Comparison of ENCODE assay signal across 8 mouse cellular contexts in the genomic region with DNA sequence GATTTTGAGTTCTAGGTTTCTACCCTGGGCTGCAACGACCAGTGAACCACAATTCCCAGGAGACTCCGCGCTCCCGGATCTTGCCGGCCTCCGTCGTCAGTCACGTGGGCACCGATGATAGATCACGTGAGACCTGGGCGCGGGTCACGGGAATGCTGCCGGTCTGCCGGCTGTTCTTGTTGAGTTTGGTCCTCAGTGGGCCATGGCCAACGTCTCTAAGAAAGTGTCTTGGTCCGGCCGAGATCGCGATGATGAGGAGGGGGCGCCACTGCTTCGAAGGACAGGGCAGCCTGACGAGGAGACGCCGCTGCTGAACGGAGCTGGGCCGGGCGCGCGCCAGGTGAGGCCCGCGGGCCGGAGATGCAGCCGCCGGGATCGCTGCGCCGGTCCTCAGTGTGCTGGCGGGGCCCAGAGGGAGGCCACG. TPM values are rescaled to one million over a fixed set of nuclear protein-coding genes. Genes with fewer than 3 reads are reported as not detected.
DNase-seq lines count a peak whose midpoint lies in the region; ATAC-seq and TF ChIP-seq lines count a peak whose summit lies in the region.

A gene (plus strand): TSS at position 117 of the 424 bp plus-strand sequence.

- ATAC-seq in activated CD4-positive, CD25-positive, alpha-beta regulatory T cell, adult 4 months = peak; percentile 90
- peak; percentile 87 for ATAC-seq in megakaryocyte progenitor cell, adult 5-6 weeks (replicated peaks; ENCODE audit: poor library complexity)

- DNase-seq in gastrocnemius, postnatal 10 days = peak; percentile 94
- peak; percentile 82 for DNase-seq in induced T-regulatory cell, adult 2 months (ENCODE audit: low read depth)
- DNase-seq in left cerebral cortex, adult 9 months (ENCODE audit: low spot score in 2 of 2) = peak; percentile 76 to 95
- peak; percentile 96 for DNase-seq in right cerebral cortex, postnatal 14 days
- peak; percentile 88 to 94 for DNase-seq in urinary bladder, postnatal 36 days (ENCODE audit: low spot score in 2 of 2)

- H3K4me3 ChIP-seq in cortical plate, adult 2 months (ENCODE audit: insufficient read depth, low read length) = peak within 1 kb of the TSS; percentile 70

- no peak within 1 kb of the TSS for H3K27ac ChIP-seq in cortical plate, adult 2 months (ENCODE audit: insufficient read depth, low read length)

- peak; percentile 72 for TF ChIP-seq POLR2A in cortical plate, adult 2 months (IDR thresholded peaks at IDR 0.05; ENCODE audit: extremely low read depth, insufficient read depth, low read length)

- H3K4me1 ChIP-seq in cortical plate, adult 2 months (ENCODE audit: control insufficient read depth, insufficient read depth, low read length) = peaks cover 4% of the 10 kb centered on the region

- no peak for TF ChIP-seq CTCF in cortical plate, adult 2 months (IDR thresholded peaks at IDR 0.05; ENCODE audit: extremely low read depth, insufficient read depth, low read length)

RNA-seq across cellular contexts. Expression of the gene that starts here (rescaled TPM):
- 10 to 100 TPM; 15.4 to 16.8 TPM for polyA plus RNA-seq in activated CD4-positive, CD25-positive, alpha-beta regulatory T cell, adult 4 months (2017; shearing (Covaris generic))
- polyA plus RNA-seq in cortical plate, adult 2 months (2012; rRNA removed) = 45.6 and 47.0 TPM in 2 replicates
- total RNA-seq in gastrocnemius, postnatal 10 days (2021) = 10 to 100 TPM; 14.0 to 20.0 TPM
- 7.3 and 7.8 TPM in 2 replicates for total RNA-seq in megakaryocyte progenitor cell, adult 5-6 weeks (2015)
- 8.1 and 9.6 TPM in 2 replicates for total RNA-seq in megakaryocyte progenitor cell, adult 5-6 weeks (2017)
